ENCODE assay signal across 13 mouse cellular contexts in the genomic region with DNA sequence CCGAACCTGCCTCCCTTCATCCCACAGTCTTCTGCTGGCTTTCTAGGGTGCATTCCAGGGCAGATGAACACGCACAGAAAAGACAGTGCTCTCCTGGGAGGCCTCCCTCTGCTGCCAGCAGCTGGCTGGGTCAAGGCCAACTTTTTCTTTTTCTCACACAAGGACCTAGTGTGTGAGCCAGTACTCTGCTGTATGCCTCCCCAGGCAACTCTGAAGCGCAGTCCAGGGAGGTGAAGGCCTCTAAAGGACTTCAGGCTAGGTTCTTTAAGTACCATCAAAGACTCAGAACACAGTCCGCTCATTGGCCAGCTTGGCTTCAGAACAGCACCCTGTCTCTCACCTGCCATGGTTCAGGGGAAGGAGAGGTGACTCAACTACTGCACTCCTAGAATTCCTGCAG. TPM values are rescaled to one million over a fixed set of nuclear protein-coding genes. Genes with fewer than 3 reads are reported as not detected.
A peak's percentile ranks its signal among the peaks of the same experiment; 100 is the strongest.
DNase-seq lines count a peak whose midpoint lies in the region; ATAC-seq lines count a peak whose summit lies in the region.
"Had no signal": no experiment of that assay in that cellular context is flagged by ENCODE, and none has a peak within 500 bp of the region (broad histone marks: within the 10 kb centered on the region; RNA-seq: fewer than 3 reads in every experiment).

No protein-coding gene starts in this region.

- no peak overlapping the region for H3K9ac ChIP-seq in hindbrain, embryonic 16.5 days (ENCODE audit: low read depth, low read length)
- H3K9ac ChIP-seq in hindbrain, embryonic 11.5 days (ENCODE audit: low read depth, low read length), result no peak overlapping the region
- H3K9ac ChIP-seq: heart, embryonic 15.5 days; limb, embryonic 12.5 days had no signal

- no peak overlapping the region for H3K4me2 ChIP-seq in hindbrain, embryonic 16.5 days (ENCODE audit: low read length)
- H3K4me2 ChIP-seq in hindbrain, embryonic 11.5 days (replicated peaks; ENCODE audit: low read depth, low read length), result no peak overlapping the region
- H3K4me2 ChIP-seq: heart, embryonic 15.5 days; limb, embryonic 12.5 days had no signal

- no peaks in the 10 kb centered on the region for H3K9me3 ChIP-seq in hindbrain, embryonic 16.5 days (ENCODE audit: control insufficient read depth, low read length)
- H3K9me3 ChIP-seq in hindbrain, embryonic 11.5 days (ENCODE audit: control insufficient read depth, low read length), result no peaks in the 10 kb centered on the region
- H3K9me3 ChIP-seq: embryonic facial prominence, embryonic 10.5 days; heart, embryonic 15.5 days; limb, embryonic 12.5 days had no signal

- 72% methylated on average over 4 of the region's 4 CpGs for whole genome bisulfite sequencing in hindbrain, embryonic 16.5 days
- 91% methylated on average over 4 of the region's 4 CpGs for WGBS in hindbrain, embryonic 11.5 days

- no peaks in the 10 kb centered on the region for H3K4me1 ChIP-seq in hindbrain, embryonic 16.5 days (ENCODE audit: control insufficient read depth, insufficient read depth, low read depth, low read length)
- no peaks in the 10 kb centered on the region for H3K4me1 ChIP-seq in hindbrain, embryonic 11.5 days (replicated peaks; ENCODE audit: control insufficient read depth, insufficient read depth, low read length)
- H3K4me1 ChIP-seq: embryonic facial prominence, embryonic 10.5 days; limb, embryonic 12.5 days had no signal

- H3K27me3 ChIP-seq in hindbrain, embryonic 16.5 days (replicated peaks; ENCODE audit: control insufficient read depth, insufficient read depth, low read length), result no peaks in the 10 kb centered on the region
- no peaks in the 10 kb centered on the region for H3K27me3 ChIP-seq in hindbrain, embryonic 11.5 days (ENCODE audit: control insufficient read depth, insufficient read depth, low read length)
- H3K27me3 ChIP-seq: CH12.LX; heart, embryonic 15.5 days; limb, embryonic 12.5 days had no signal

- H3K36me3 ChIP-seq in hindbrain, embryonic 16.5 days (ENCODE audit: control insufficient read depth, insufficient read depth, low read length), result peaks cover 15% of the 10 kb centered on the region
- H3K36me3 ChIP-seq in hindbrain, embryonic 11.5 days (ENCODE audit: control insufficient read depth, insufficient read depth, low read length), result no peaks in the 10 kb centered on the region

- DNase-seq in hindbrain, embryonic 11.5 days (ENCODE audit: low spot score), result no peak
- DNase-seq in urinary bladder, postnatal 14 days (ENCODE audit: low spot score), result peak; percentile 26
- no peak for DNase-seq in urinary bladder, adult 2 months (ENCODE audit: low spot score)
- peak; percentile 39 to 61 for DNase-seq in heart, postnatal 14 days
- DNase-seq in testis, postnatal 14 days (ENCODE audit: low spot score), result peak; percentile 78
- DNase-seq in cerebellum, adult 9-11 months, result no peak

- no peak overlapping the region for H3K4me3 ChIP-seq in hindbrain, embryonic 16.5 days (ENCODE audit: low read length)
- H3K4me3 ChIP-seq in hindbrain, embryonic 11.5 days (ENCODE audit: low read depth, low read length), result no peak overlapping the region
- H3K4me3 ChIP-seq: embryonic facial prominence, embryonic 10.5 days; heart, embryonic 15.5 days; limb, embryonic 12.5 days had no signal

- intact Hi-C loops in heart, postnatal 14 days (cut with DNase I), result no loop called here

- ATAC-seq in hindbrain, embryonic 16.5 days, result peak; percentile 84
- ATAC-seq in hindbrain, embryonic 11.5 days (ENCODE audit: low FRiP score), result no peak
- no peak for ATAC-seq in granulocyte monocyte progenitor cell, adult 5-6 weeks (replicated peaks; ENCODE audit: poor library complexity, severe bottlenecking)

- peak overlapping the region; percentile 45; the same call in 1 of the 2 replicates for H3K27ac ChIP-seq in hindbrain, embryonic 16.5 days (ENCODE audit: low read depth, low read length)
- H3K27ac ChIP-seq in hindbrain, embryonic 11.5 days (ENCODE audit: low read depth, low read length), result no peak overlapping the region
- H3K27ac ChIP-seq: embryonic facial prominence, embryonic 10.5 days; heart, embryonic 15.5 days; limb, embryonic 12.5 days had no signal

RNA-seq across cellular contexts. Expression of gene Trpc4ap, which starts 15.1 kb away (rescaled TPM):
- 155 and 168 TPM in 2 replicates for polyA plus RNA-seq in hindbrain, embryonic 16.5 days (2015; fragmentation: Nextera tagmentation; extraction: Ambion mirVana)
- polyA plus RNA-seq in hindbrain, embryonic 11.5 days (2014; fragmentation: Nextera tagmentation; extraction: Ambion mirVana), result 154 and 157 TPM in 2 replicates
- polyA plus RNA-seq in urinary bladder, adult 2 months (2012; rRNA removed), result 86.9 and 90.7 TPM in 2 replicates
- total RNA-seq in heart, postnatal 14 days (2021), result 10 to 100 TPM; 81.3 to 82.5 TPM
- 106 and 107 TPM in 2 replicates for total RNA-seq in granulocyte monocyte progenitor cell, adult 5-6 weeks (2014; fragmentation: Nextera tagmentation)
- total RNA-seq in granulocyte monocyte progenitor cell, adult 5-6 weeks (2017), result 76.1 and 89.2 TPM in 2 replicates

RNA-seq across cellular contexts. Expression of gene Edem2, which starts 22.0 kb away (rescaled TPM):
- polyA plus RNA-seq in hindbrain, embryonic 16.5 days (2015; fragmentation: Nextera tagmentation; extraction: Ambion mirVana), result 42.4 and 45.5 TPM in 2 replicates
- polyA plus RNA-seq in hindbrain, embryonic 11.5 days (2014; fragmentation: Nextera tagmentation; extraction: Ambion mirVana), result 36.0 and 37.4 TPM in 2 replicates
- 56.1 and 78.7 TPM in 2 replicates for polyA plus RNA-seq in urinary bladder, adult 2 months (2012; rRNA removed)
- total RNA-seq in heart, postnatal 14 days (2021), result 1 to 10 TPM; 7.8 to 9.5 TPM
- total RNA-seq in granulocyte monocyte progenitor cell, adult 5-6 weeks (2014; fragmentation: Nextera tagmentation), result 74.9 and 81.9 TPM in 2 replicates
- total RNA-seq in granulocyte monocyte progenitor cell, adult 5-6 weeks (2017), result 71.6 and 73.7 TPM in 2 replicates

RNA-seq across cellular contexts. Expression of gene Gm17581, which starts 28.4 kb away (rescaled TPM):
- not detected in 2 replicates for polyA plus RNA-seq in hindbrain, embryonic 16.5 days (2015; fragmentation: Nextera tagmentation; extraction: Ambion mirVana)
- polyA plus RNA-seq in hindbrain, embryonic 11.5 days (2014; fragmentation: Nextera tagmentation; extraction: Ambion mirVana), result not detected in 2 replicates
- not detected in 2 replicates for polyA plus RNA-seq in urinary bladder, adult 2 months (2012; rRNA removed)
- total RNA-seq in heart, postnatal 14 days (2021), result not detected
- not detected in 2 replicates for total RNA-seq in granulocyte monocyte progenitor cell, adult 5-6 weeks (2014; fragmentation: Nextera tagmentation)
- total RNA-seq in granulocyte monocyte progenitor cell, adult 5-6 weeks (2017), result not detected in 2 replicates
- total RNA-seq: adrenal gland, postnatal 4 days; CH12.LX had no signal
- polyA plus RNA-seq: embryonic facial prominence, embryonic 10.5 days; heart, embryonic 15.5 days; limb, embryonic 12.5 days had no signal

RNA-seq across cellular contexts. Expression of gene Procr, which starts 43.7 kb away (rescaled TPM):
- polyA plus RNA-seq in hindbrain, embryonic 16.5 days (2015; fragmentation: Nextera tagmentation; extraction: Ambion mirVana), result 2.3 and 3.7 TPM in 2 replicates
- polyA plus RNA-seq in hindbrain, embryonic 11.5 days (2014; fragmentation: Nextera tagmentation; extraction: Ambion mirVana), result 2.5 and 3.1 TPM in 2 replicates
- 19.3 and 21.2 TPM in 2 replicates for polyA plus RNA-seq in urinary bladder, adult 2 months (2012; rRNA removed)
- total RNA-seq in heart, postnatal 14 days (2021), result 1 to 10 TPM; 4.8 to 6.1 TPM
- total RNA-seq in granulocyte monocyte progenitor cell, adult 5-6 weeks (2014; fragmentation: Nextera tagmentation), result 0.88 and 3.3 TPM in 2 replicates
- 1.1 and 1.6 TPM in 2 replicates for total RNA-seq in granulocyte monocyte progenitor cell, adult 5-6 weeks (2017)

Comparison
In these comparisons a context has a peak if more than half of its experiments do, and no peak if none do; other contexts are left out.
1. DNase-seq: peak in urinary bladder, postnatal 14 days (single experiment), heart, postnatal 14 days (2 of 2) and testis, postnatal 14 days (single experiment); none in hindbrain, embryonic 11.5 days (single experiment), urinary bladder, adult 2 months (single experiment) and cerebellum, adult 9-11 months (single experiment).